Mouse (Mus musculus): Measurements from ENCODE around the gene Bcar3.

Bcar3 gene

GRCm38 (mm10) chr3:122458743-122459142 is 164.8 kb downstream of the Bcar3 start:
- DNase-seq (ENCODE audit: low spot score): no peak

GRCm38 (mm10) chr3:122460848-122461511 is 167.0 kb downstream of the Bcar3 start:
- no peak for DNase-seq (ENCODE audit: low spot score)

GRCm38 (mm10) chr3:122461512-122461881 is 167.6 kb downstream of the Bcar3 start:
- DNase-seq (ENCODE audit: low spot score): no peak

GRCm38 (mm10) chr3:122461932-122462871 is 168.3 kb downstream of the Bcar3 start:
- DNase-seq (ENCODE audit: low spot score): no peak

GRCm38 (mm10) chr3:122463166-122463565 is 169.2 kb downstream of the Bcar3 start:
- DNase-seq (ENCODE audit: low spot score): no peak

- no peak for DNase-seq (ENCODE audit: low spot score)
These were observed 172.3 kb downstream of the Bcar3 start for GRCm38 (mm10) chr3:122466100-122466730.

- DNase-seq (ENCODE audit: low spot score): no peak
These were observed 174.0 kb downstream of the Bcar3 start for GRCm38 (mm10) chr3:122467977-122468376.

- DNase-seq (ENCODE audit: low spot score): no peak
These were observed 176.5 kb downstream of the Bcar3 start for GRCm38 (mm10) chr3:122470326-122471016.

GRCm38 (mm10) chr3:122471017-122471721 is 177.2 kb downstream of the Bcar3 start:
- no peak for DNase-seq (ENCODE audit: low spot score)

GRCm38 (mm10) chr3:122472412-122472811 is 178.5 kb downstream of the Bcar3 start:
- DNase-seq (ENCODE audit: low spot score): no peak

- no peak for DNase-seq (ENCODE audit: low spot score)
These were observed 179.6 kb downstream of the Bcar3 start for GRCm38 (mm10) chr3:122473523-122474034.

- DNase-seq (ENCODE audit: low spot score): no peak
These were observed 180.1 kb downstream of the Bcar3 start for GRCm38 (mm10) chr3:122474067-122474466.

- DNase-seq (ENCODE audit: low spot score): no peak
These were observed 180.9 kb downstream of the Bcar3 start for GRCm38 (mm10) chr3:122474796-122475195.

- DNase-seq (ENCODE audit: low spot score): no peak
These were observed 181.8 kb downstream of the Bcar3 start for GRCm38 (mm10) chr3:122475735-122476134.

GRCm38 (mm10) chr3:122476656-122477055 is 182.7 kb downstream of the Bcar3 start:
- DNase-seq (ENCODE audit: low spot score): no peak

GRCm38 (mm10) chr3:122477541-122477940 is 183.6 kb downstream of the Bcar3 start:
- DNase-seq (ENCODE audit: low spot score): no peak

GRCm38 (mm10) chr3:122478735-122479134 is 184.8 kb downstream of the Bcar3 start:
- DNase-seq (ENCODE audit: low spot score): no peak

- DNase-seq (ENCODE audit: low spot score): no peak
These were observed 186.2 kb downstream of the Bcar3 start for GRCm38 (mm10) chr3:122480065-122480675.

- no peak for DNase-seq (ENCODE audit: low spot score)
These were observed 187.1 kb downstream of the Bcar3 start for GRCm38 (mm10) chr3:122480986-122481385.

- no peak for DNase-seq (ENCODE audit: low spot score)
These were observed 188.2 kb downstream of the Bcar3 start for GRCm38 (mm10) chr3:122481891-122482739.
